Mouse (Mus musculus) mouse trophoblast stem cell (cell line): ENCODE data around the gene Snrpg.

Experiments
- in situ Hi-C, 2 experiments: fragments of 300-500 bp; cut with MseI, MboI; formaldehyde crosslinking; loops; 2 replicates in 1 of 2; 3 replicates in 1 of 2; pipeline ENCODE4 v1.15.1; 2025

Gene Snrpg

GRCm38 (mm10) chr6:86398986-86399385 lies 27.9 kb downstream of the Snrpg start:
- in situ Hi-C loops = no loop called here

- in situ Hi-C loops = no loop called here
Observed at GRCm38 (mm10) chr6:86399995-86400394, 28.9 kb downstream of the Snrpg start.

GRCm38 (mm10) chr6:86400972-86401371 lies 29.9 kb downstream of the Snrpg start:
- in situ Hi-C loops = no loop called here

- in situ Hi-C loops = no loop called here
Observed at GRCm38 (mm10) chr6:86402681-86403607, 31.8 kb downstream of the Snrpg start.

GRCm38 (mm10) chr6:86403728-86404099 lies 32.6 kb downstream of the Snrpg start:
- in situ Hi-C loops = no loop called here

- in situ Hi-C loops = no loop called here
Observed at GRCm38 (mm10) chr6:86404100-86404861, 33.2 kb downstream of the Snrpg start, which contains the start of gene Tia1. TSS of gene Tia1 (plus strand) at chr6:86404219.

GRCm38 (mm10) chr6:86404996-86405395 lies 33.9 kb downstream of the Snrpg start:
- in situ Hi-C loops = no loop called here

- in situ Hi-C loops = no loop called here
Observed at GRCm38 (mm10) chr6:86406306-86406705, 35.2 kb downstream of the Snrpg start.

GRCm38 (mm10) chr6:86418711-86419110 lies 47.6 kb downstream of the Snrpg start:
- in situ Hi-C loops = no loop called here

- in situ Hi-C loops = no loop called here
Observed at GRCm38 (mm10) chr6:86419239-86419638, 48.1 kb downstream of the Snrpg start.

GRCm38 (mm10) chr6:86420491-86420890 lies 49.4 kb downstream of the Snrpg start:
- in situ Hi-C loops = no loop called here

- in situ Hi-C loops = no loop called here
Observed at GRCm38 (mm10) chr6:86426358-86426757, 55.3 kb downstream of the Snrpg start, which contains the start of gene Gm44790. TSS of gene Gm44790 (plus strand) at chr6:86426658.
